Mouse (Mus musculus) natural killer cell, adult 2 months (primary cell): Measurements from ENCODE around the gene Eif2b1.
"Not testable (repeated sequence)": the region's sequence is repeated elsewhere in the genome, so short reads cannot be mapped to it uniquely, and the experiment has no call there.

Experiments used
- DNase-seq, 2 experiments: peaks; one replicate each; pipeline ENCODE4 v3.0.0; 2022; ENCODE audit warnings: low spot score in 2 of 2

The Eif2b1 gene

DNA sequence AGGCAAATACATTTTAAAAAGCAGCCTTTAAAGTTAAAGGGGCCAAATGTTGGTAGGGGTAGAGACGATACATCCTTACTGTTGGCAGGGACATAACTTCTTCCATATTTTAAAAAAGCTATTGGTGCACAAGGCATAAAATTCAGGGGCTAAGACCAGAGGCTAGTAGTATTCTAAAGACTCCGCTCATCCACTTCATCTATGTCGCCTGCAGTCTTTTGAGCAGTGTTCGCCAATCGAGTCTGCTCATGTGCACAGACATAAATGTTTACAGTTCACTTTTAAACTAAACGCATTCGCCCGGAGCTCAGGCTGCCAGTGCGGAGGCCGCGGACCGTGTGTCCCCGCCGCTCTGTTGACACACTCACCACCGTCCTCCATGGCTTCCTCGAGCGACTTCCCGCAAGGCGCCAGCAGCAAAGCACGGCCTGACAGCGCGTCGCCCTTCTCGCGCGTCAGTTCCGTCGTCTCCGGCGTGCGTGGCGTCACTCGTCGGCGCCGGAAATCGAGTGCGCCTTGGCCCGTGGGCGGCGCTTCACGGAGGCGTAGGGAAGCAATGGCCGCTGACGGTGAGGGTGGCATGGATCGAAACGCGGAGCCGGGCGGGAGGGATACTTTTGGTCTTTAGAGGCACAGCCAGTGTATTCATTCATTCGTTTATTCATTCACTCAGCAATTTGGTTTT is at the start of gene Eif2b1, which contains the start of gene Gtf2h3:
TSS of gene Eif2b1 (minus strand) at position 499 of the 685 bp plus-strand sequence.
TSS of gene Gtf2h3 (plus strand) at position 508 of the 685 bp plus-strand sequence.
- peak; percentile 83 to 91 for DNase-seq

DNA sequence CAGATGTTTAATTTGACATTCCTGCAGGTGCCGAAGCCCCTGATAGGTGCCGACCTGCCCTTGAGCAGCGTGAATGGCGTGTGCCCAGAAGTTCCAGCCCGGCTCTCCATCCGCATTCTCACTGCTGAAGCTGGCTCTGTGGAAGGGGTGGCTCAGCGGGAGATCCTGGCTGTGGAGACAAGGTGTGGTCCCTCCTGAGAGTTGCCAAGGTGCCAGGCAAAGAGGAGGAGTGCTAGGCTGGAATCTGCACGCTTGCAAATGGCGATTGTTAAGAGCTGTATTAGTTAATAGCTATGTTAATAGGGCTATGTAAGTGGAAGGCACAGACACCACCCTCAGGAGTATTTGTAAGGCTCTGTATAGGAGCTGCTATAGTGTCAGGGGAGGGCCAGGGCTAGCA is 45.4 kb upstream of the Eif2b1 start:
- DNase-seq: no peak

DNA sequence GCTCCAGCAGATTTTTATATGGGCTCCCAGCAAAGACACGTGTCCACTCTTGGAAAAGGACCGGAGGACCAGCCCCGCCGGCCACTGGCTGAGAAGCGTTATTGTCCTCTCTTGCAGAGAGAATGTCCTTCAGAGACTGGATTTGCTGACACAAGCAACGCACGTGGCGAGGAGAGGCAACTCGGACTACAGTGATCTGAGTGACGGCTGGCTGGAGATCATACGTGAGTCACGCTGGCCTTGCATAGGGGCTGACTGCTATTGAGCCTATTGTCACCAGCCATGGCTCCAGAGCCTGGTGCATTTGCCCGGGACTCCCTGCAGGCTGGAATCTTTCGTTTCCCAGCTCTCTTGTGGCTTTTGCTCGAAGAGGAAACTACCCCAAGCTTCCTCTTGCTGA is 44.0 kb upstream of the Eif2b1 start:
- no peak for DNase-seq

DNA sequence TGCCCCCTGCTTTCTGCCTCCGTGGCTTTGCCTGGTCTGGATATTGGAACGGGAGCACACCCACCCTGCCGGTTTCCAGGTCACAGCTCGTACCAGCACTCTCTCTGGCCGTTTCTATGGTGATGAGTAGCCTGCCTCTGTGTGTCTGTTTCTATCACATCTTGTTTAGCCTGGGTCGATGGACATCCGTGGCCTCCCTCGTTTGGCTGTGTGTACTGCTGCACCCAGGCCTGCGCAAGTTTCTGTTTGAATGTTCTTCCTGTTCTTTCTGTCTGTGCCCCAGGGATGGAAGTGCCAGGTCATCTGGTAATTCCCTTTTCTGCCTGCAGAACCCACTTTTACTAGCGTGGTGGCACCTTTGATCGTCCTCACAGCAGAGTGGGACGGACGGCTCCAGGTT is 42.4 kb upstream of the Eif2b1 start:
- no peak for DNase-seq

DNA sequence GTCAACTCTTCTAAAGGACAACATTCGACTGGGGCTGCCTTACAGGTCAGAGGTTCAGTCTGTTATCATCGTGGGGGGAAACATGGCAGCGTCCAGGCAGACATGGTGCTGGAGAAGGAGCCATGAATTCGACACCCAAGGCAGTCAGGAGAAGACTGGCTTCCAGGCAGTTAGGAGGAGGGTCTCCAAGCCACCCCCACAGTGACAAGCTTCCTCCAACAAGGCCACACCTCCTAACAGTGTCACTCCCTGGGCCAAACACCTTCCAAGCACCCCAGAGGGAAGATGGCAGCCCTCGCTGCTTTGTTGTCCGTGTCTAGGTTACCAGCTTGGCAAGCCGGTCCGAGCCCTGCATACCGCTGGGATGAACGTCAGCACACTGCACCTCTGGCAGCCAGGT is 39.8 kb upstream of the Eif2b1 start:
- no peak for DNase-seq

DNA sequence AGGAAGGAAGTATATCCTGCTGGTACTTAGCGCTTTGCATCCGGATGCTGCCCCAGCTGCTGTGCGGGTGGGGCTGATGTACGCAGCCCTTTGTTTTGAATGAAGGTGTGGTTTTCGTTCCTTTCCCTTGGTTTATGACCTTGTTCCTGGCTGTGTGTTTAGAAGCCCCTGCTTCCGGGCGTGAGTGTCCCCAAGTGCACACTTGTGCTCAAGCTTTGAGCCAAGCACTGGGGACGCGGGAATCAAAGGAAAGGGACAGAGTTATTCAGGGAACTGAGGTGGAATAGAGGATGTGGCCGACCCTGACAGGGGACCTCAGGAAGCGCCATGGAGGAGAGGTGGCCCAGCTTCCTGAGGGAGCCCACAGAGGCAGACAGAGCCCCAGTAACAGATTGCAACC is 35.8 kb upstream of the Eif2b1 start:
- peak in 1 of 2 experiments; percentile 14 for DNase-seq

DNA sequence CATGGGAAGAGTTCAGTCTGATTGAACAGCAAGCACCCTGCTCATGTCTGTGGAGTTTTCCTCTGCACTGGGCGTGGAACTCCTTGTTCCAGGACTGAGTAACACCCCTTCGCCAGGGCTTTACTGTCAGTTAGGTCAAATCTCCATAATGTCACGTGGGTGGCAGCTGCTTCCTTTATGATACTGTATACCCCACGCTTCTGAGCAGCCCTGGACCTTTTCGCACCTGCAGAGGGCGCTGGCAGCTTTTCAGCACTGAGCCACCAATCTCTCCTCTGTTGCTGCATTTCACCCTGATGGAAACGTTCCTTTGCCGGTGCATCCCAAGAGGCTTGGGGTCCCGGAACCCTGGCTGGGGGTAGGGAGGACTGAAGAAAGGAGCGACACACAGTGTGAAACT is 32.0 kb upstream of the Eif2b1 start:
- no peak for DNase-seq

DNA sequence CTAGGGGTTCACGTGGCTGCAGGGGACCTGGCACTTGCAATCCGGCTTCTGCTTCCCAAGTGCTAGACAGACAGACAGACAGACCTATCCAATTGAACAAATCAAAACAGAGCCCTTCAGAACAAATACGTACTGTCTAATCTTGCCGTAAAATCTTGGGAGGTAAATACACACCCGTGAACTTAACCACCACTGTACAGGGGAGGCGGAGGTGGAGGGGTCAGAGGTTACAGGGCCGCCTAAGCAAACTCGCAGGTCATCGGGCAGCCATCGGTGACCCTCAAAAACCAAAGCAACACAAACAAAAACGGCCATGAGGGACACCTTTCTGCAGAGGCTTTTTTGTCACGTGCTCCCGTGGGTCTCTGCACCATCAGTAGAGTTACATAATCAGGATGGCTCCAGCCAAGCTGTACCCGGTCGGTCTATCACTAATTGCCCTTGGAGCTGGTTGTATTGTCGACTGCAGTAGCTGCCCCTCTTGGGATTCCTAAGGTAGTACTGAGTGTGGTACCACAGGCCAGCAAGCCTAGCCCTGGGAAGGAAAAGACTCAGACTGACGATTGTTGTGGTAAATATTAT is 26.2 kb upstream of the Eif2b1 start:
- DNase-seq: no peak

DNA sequence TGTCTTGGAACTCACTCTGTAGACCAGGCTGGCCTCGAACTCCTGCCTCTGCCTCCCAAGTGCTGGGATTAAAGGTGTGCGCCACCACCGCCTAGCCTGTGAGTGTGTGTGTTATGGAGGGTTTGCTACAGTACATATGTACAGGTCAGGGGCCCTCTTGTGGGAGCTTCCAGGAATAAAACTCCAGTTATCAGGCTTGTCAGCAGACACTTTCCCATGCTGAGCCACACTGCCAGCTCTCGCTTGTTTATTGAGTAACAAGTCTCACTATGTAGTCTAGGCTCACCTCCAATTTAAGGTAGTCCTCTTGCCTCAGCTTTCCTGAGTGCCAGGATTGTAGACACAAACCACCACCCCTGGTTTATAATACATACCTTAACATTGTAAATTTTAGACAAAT is 25.4 kb upstream of the Eif2b1 start:
- DNase-seq: no peak

DNA sequence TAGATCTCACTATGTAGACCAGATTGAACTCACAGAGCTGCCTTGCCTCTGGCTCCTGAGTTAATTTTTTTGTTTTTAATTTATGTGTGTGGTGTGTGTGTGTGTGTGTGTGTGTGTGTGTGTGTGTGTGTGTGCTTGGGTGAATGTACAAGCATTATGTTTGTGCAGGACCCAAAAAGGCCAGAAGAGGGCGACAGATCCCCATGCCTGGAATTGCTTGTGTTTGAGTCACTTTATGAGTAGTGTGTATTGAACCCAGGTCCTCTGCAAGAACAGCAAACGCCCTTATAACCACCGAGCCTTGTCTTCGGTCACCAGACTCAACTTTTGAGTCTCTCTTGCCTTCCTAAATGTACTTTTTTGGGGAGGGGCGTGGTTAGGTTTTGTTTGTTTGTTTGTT is 23.4 kb upstream of the Eif2b1 start:
- DNase-seq: peak; percentile 48 to 64

DNA sequence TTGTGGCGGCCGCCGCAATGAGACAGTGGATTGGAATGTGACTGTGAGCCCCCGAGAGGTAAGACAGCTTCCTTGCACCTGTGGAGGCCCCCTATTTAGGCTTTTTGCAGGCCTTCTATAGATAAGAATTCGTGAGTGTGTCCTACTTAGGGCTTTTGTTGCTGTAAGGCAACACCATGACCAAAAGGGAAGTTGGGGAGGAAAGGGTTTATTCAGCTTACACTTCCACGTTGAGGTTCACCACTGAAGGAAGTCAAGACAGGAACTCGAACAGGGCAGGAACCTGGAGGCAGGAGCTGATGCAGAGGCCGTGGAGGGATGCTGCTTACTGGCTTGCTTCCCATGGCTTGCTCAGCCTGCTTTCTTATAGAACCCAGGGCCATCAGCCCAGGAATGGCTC is 20.8 kb upstream of the Eif2b1 start:
- not testable (repeated sequence) for DNase-seq

DNA sequence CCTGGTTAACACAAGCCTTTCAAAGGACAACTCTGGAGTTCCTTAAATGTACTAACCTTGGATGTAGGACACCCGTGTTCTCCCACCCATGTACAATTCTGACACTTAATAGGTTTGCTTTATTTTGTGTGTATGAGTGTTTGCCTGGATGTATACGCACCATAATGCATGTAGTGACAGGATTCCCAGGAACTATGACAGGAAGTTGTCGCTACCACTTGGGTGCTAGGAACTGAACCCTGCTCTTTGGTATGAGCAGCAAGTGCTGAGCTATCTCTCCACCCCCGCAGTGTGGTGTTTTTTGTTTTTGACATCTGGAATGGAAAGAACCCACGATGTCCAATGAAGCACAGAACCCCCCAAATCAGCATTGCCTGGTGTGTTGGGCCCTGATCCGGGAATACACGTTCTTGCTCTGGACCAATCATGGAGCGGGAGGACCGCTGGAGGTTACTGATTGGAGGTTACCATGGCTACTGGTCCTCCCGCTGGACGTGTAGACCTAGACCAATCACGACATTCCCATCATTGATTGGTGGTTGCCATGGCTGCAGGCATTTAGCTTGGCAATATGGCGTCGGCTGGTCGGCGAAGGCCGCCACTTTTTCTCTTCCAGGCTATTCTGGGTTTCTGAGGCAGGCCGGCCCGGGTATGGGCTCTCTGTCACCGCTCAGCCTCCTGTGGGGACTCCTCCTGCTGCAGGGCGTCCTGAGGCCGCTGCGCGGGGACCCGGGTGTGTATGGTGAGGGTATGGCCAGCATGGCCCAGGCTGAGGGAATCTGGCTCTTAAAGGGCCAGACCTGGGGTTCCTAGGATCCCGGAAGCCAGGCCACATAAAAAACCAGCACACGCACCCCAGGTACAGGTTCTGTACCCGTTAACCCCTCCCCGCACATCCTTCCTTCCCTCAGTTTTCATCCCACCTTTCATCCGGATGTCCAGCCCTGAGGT is 19.6 kb upstream of the Eif2b1 start:
- peak; percentile 66 to 74 for DNase-seq

DNA sequence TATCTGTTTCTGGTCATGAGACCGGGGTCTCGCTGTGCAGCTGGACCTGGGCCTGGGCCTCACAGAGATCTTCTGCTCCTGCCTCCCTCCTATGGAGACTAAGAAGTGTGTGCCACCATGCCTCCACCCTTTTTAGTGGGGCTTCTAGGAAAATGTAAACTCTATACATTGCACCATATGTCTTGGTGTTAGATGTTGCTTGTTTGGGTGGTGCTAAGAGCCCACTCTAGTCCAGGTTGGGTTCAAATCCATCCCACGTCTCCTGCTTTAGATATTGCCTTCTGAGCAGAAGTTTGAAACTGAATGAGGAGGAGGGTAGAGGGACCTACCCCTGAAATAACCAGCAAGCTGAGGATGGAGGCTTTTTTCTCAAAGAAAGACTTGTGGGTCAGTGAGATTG is 13.8 kb upstream of the Eif2b1 start:
- DNase-seq: no peak

DNA sequence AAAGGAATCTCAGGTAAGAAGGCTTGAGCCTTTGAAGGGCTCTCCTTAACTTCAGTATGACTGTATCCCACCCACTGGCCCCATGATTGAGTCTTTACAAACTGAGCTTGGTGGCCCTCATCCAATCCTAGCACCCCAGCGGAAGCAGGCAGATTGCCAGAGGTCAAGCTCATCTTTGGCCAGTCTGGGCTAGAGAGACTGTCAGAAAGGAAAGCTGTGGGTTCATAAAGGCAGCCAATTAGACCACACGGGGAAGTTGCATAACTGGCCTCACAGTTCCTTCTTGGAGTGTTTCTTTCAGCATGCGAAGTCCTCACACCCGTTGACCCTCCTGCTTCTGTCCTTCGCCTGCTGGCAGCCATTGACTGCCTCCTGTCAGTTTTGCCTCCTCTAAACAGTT is 3.6 kb upstream of the Eif2b1 start:
- DNase-seq: no peak

DNA sequence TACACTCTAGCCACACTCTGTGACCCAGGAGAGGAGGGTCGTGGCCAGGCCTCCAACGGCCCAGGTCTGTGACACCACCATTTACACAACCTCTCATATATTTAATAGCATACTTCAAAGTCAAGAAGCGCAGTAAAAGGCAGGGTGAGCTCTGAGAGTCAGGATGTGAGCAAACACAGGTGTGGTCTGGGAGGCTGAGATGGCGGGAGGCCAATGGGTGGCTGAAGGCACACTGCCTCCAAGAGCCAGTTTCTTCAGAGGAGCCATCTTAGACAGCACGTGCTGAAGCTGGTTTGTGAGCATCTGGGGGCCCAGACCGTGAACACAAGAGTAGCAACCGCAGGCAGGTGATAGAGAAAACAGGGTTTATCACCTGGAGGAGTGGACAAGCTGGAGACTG is 3.5 kb downstream of the Eif2b1 start:
- DNase-seq: no peak

DNA sequence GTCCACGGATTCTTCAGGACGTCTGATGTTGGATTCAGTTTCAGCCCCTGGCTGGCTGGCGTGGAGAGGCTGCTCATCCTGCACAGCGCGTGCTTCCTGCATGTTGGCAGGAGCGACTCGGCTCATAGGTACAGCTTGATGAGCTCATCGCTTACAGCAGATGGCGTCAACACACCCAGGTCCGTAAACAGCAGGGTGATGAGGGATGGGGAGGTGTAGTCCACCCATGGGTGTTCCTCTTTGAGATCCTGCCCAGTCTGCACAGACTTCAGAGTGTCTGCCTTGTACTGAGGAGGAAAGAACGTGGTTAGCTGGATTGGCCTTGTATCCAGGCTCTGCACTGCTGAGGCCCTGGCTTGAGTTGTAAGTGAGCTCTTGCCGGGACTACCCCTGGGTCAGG is 7.9 kb downstream of the Eif2b1 start:
- no peak for DNase-seq

DNA sequence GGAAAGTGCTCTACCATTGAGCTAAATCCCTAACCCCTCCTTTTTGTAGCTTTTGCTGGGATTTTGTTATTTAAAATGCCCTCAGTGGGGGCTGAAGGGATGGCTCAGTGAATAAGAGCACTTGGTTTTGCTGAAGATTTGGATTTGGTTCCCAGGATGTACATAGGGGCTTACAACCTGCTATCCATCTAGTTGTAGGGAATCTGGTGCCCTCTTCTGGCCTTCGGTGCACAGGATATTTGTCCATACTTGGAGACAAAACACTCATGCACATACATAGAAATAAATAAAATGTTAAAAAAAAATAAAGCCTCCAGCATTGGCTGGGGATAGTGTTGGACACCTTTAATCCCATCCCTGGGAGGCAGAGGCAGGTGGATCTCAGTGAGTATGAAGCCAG is 23.8 kb downstream of the Eif2b1 start:
- DNase-seq: no peak

DNA sequence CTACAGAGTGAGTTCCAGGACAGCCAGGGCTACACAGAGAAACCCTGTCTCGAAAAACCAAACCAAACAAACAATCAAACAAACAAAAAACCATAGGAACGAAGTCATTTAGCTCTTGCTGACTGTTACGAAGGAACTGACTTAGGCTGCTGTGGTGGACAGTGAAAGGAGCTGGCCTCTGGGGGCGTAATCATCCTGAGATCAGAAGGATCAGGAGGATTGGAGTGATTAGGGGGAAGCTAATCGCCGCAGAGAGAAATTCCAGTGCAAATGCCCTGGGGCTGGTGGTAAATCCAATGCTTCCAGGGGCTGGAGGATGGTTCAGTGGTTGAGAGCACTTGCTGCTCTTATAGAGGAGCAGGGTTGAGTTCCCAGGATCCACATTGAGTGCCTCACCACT is 25.3 kb downstream of the Eif2b1 start:
- DNase-seq: no peak

DNA sequence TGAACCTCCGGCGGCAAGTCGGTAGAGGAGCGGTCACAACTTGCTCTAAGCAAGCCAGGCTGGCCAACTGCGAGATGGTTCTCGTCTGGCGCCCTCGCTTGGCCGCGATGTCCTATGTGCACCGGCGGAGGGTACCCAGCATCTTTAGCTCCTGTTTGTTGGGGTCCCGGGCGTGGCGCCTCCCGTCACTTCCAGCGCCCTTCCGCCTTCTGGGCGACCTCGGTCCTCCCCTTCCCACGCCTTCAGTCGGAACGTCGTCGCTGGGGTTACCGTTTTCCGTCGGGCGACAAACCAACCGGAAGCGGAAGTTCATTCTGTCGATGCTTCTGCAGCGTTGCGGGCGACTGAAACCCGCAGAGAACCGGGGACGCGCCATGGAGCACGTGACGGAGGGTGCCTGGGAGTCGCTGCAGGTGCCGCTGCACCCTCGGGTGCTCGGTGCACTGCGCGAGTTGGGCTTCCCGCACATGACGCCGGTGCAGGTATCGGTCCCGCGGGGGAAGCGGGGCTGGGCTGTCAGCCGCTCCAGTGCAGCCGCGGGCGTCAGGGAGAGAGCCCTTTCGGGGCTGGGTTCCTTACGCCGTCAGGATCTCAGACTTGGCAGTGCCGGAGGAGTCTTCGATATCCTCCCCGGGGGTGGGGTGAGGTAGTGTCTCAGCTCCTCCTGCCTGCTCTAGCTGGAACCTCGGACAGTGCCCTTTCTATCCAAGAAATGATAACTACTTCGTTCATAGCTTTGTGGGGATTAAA is 26.2 kb downstream of the Eif2b1 start, which contains the start of gene Ddx55:
TSS of gene Ddx55 (plus strand) at position 307 of the 750 bp plus-strand sequence.
- peak; percentile 89 to 93 for DNase-seq

DNA sequence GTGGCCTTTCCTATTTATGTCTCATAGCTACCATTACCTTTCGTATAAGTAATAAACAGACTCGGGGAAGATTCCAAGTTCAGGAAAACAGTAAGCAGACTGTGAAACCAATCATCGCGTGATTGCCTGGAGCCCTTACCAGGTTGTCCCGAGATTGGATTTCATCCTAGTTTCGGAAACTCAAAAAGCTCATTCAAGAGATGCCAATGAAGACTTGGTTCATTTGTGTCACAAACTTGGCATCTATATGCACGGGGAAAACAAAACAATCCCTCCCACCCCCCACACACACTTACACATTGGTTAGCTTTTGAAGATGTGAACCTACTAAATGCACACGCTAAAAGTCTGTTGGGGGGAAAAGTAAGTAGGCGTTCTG is 26.8 kb downstream of the Eif2b1 start:
- DNase-seq: no peak

DNA sequence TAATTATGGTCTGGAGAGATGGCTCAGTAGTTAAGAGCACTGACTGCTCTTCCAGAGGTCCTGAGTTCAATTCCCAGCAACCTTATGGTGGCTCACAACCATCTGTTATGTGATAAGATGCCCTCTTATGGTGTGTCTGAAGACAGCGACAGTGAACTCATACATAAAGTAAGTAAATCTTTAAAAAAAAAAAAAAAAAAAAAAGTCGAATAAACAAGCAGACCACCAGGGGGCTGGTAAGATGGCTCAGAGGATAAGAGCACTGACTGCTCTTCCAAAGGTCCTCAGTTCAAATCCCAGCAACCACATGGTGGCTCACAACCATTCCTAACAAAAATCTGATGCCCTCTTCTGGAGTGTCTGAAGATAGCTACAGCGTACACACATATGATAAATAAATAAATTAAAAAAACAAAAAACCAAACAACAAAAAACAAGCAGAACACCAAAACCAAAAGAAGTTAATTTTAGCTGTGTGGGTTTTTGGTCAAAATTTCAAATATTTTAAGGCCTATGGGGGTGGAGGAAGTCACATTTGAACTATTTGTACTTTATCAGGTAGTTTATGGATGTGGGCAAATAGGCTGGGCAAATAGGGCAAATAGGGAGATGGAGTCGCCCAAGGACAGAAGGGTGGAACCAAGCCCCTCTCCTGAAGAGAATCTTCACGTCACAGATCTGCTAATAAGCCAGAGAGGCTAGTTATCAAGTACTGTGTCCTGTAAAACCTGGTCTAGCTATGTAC is 27.4 kb downstream of the Eif2b1 start:
- not testable (repeated sequence) for DNase-seq
